Mouse (Mus musculus) forebrain, embryonic 14.5 days (tissue): ENCODE measurements around the gene Nfatc2ip. TPM values are rescaled to one million over a fixed set of nuclear protein-coding genes. Genes with fewer than 3 reads are reported as not detected.
"Not testable (repeated sequence)": the region's sequence is repeated elsewhere in the genome, so short reads cannot be mapped to it uniquely, and the experiment has no call there.

ENCODE experiments used
- ATAC-seq: fragments of 200-750 bp; cut with Nextera tagmentation; 2 replicates; pipeline ENCODE4 v1.8.0; 2017; ENCODE audit warnings: mild to moderate bottlenecking, moderate library complexity
- DNase-seq: peaks from one replicate; pipeline ENCODE4 v3.0.0-alpha.2; 2015; ENCODE audit warnings: low spot score
- H3K27ac ChIP-seq: fragments of 300-500 bp; sonication (generic); 2 replicates; pipeline ENCODE4 v1.5.1; 2014; ENCODE audit warnings: low read depth, mild to moderate bottlenecking, control low read depth, low read length, moderate library complexity
- H3K27me3 ChIP-seq: fragments of 300-500 bp; sonication (generic); replicated peaks from 2 replicates; pipeline ENCODE4 v1.6.1; 2014; ENCODE audit warnings: low read length, control low read depth, mixed read lengths; ENCODE audit not compliant: control insufficient read depth, insufficient read depth
- H3K36me3 ChIP-seq: fragments of 300-500 bp; sonication (generic); 2 replicates; pipeline ENCODE4 v1.6.1; 2014; ENCODE audit warnings: low read length, control low read depth; ENCODE audit not compliant: control insufficient read depth, insufficient read depth
- H3K4me1 ChIP-seq: fragments of 300-500 bp; sonication (generic); 2 replicates; pipeline ENCODE4 v1.6.1; 2014; ENCODE audit warnings: antibody characterized with exemption, low read length, control low read depth; ENCODE audit not compliant: control insufficient read depth, insufficient read depth
- H3K4me2 ChIP-seq: fragments of 300-500 bp; sonication (generic); 2 replicates; pipeline ENCODE4 v1.6.1; 2014; ENCODE audit warnings: mild to moderate bottlenecking, control low read depth, low read length
- H3K4me3 ChIP-seq: fragments of 300-500 bp; sonication (generic); 2 replicates; pipeline ENCODE4 v1.5.1; 2014; ENCODE audit warnings: low read depth, low read length, control low read depth
- H3K9ac ChIP-seq: fragments of 300-500 bp; sonication (generic); 2 replicates; pipeline ENCODE4 v1.6.1; 2014; ENCODE audit warnings: mild to moderate bottlenecking, low read length, control low read depth, moderate library complexity
- H3K9me3 ChIP-seq: fragments of 300-500 bp; sonication (generic); replicated peaks from 2 replicates; pipeline ENCODE4 v1.6.1; 2016; ENCODE audit warnings: low read length, control low read depth, mixed read lengths; ENCODE audit not compliant: control insufficient read depth
- WGBS: fragments of 180-500 bp; shearing (Covaris S2); extraction: QIAGEN DNeasy Blood & Tissue Kit; methylation state at CpG from one replicate; pipeline ENCODE4 v1.1.7; 2014; 5-methylcytosine and 5-hydroxymethylcytosine counted together
- polyA plus RNA-seq: library from polyadenylated mRNA; unstranded; fragments of >200 nt; fragmentation: Nextera tagmentation; extraction: Ambion mirVana; gene quantifications from 2 replicates; pipeline ENCODE4 v1.2.1, GENCODE M21; 2014

Nfatc2ip gene
- polyA plus RNA-seq, 1 experiment from 2014 or later = 3.7 TPM

- Histone ChIP-seq H3K27me3 (no peaks in the 10 kb centered on the region), H3K9me3 (no peaks in the 10 kb centered on the region), H3K27ac (no peak overlapping the region), H3K4me3 (no peak overlapping the region), H3K4me1 (no peaks in the 10 kb centered on the region), H3K36me3 (no peaks in the 10 kb centered on the region), H3K9ac (no peak overlapping the region), H3K4me2 (no peak overlapping the region)
- DNase-seq (no peak), ATAC-seq (no peak)
- 5% methylated on average over 8 of the region's 8 CpGs for WGBS
Observed at GRCm38 (mm10) chr7:126417045-126417444, 20.5 kb upstream of the Nfatc2ip start.

- H3K27me3 ChIP-seq = no peaks in the 10 kb centered on the region
- no peak overlapping the region for H3K4me2 ChIP-seq
- no peaks in the 10 kb centered on the region for H3K9me3 ChIP-seq
- H3K36me3 ChIP-seq = no peaks in the 10 kb centered on the region
- no peaks in the 10 kb centered on the region for H3K4me1 ChIP-seq
- no peak overlapping the region for H3K27ac ChIP-seq
- DNase-seq = no peak
- H3K9ac ChIP-seq = no peak overlapping the region
- no peak overlapping the region for H3K4me3 ChIP-seq
- ATAC-seq = no peak
- WGBS = 41% methylated on average over 2 of the region's 2 CpGs
Observed at GRCm38 (mm10) chr7:126416615-126417014, 20.1 kb upstream of the Nfatc2ip start.

GRCm38 (mm10) chr7:126414725-126415124, 18.2 kb upstream of the Nfatc2ip start, which contains the start of gene Cd19:
Gene Cd19 (minus strand): TSS chr7:126414889.
- ATAC-seq (no peak), DNase-seq (no peak)
- no peak within 1 kb of the TSS for H3K4me2 ChIP-seq
- WGBS = 92% methylated on average over 6 of the region's 6 CpGs
- no peak within 1 kb of the TSS for H3K27ac ChIP-seq
- H3K9ac ChIP-seq = no peak within 1 kb of the TSS
- H3K9me3 ChIP-seq = no peaks in the 10 kb centered on the region
- H3K27me3 ChIP-seq = no peaks in the 10 kb centered on the region
- no peaks in the 10 kb centered on the region for H3K36me3 ChIP-seq
- no peaks in the 10 kb centered on the region for H3K4me1 ChIP-seq
- no peak within 1 kb of the TSS for H3K4me3 ChIP-seq

- no peak for ATAC-seq
Observed at GRCm38 (mm10) chr7:126411061-126411460, 14.5 kb upstream of the Nfatc2ip start.

GRCm38 (mm10) chr7:126408686-126409085, 12.1 kb upstream of the Nfatc2ip start:
- no peaks in the 10 kb centered on the region for H3K27me3 ChIP-seq
- no peak overlapping the region for H3K9ac ChIP-seq
- no peaks in the 10 kb centered on the region for H3K36me3 ChIP-seq
- no peaks in the 10 kb centered on the region for H3K4me1 ChIP-seq
- no peak overlapping the region for H3K27ac ChIP-seq
- H3K4me3 ChIP-seq = no peak overlapping the region
- no peak for DNase-seq
- ATAC-seq = no peak
- H3K4me2 ChIP-seq = no peak overlapping the region
- 86% methylated on average over 2 of the region's 2 CpGs for WGBS
- H3K9me3 ChIP-seq = no peaks in the 10 kb centered on the region

More at GRCm38 (mm10) chr7:126411061-126411460, 14.5 kb upstream of the Nfatc2ip start:
- Histone ChIP-seq H3K4me1 (no peaks in the 10 kb centered on the region), H3K9ac (no peak overlapping the region), H3K27ac (no peak overlapping the region), H3K4me3 (no peak overlapping the region), H3K27me3 (no peaks in the 10 kb centered on the region), H3K4me2 (no peak overlapping the region), H3K9me3 (no peaks in the 10 kb centered on the region), H3K36me3 (no peaks in the 10 kb centered on the region)
- DNase-seq = no peak
- WGBS = 88% methylated on average over 4 of the region's 4 CpGs

- not testable (repeated sequence) for H3K27me3 ChIP-seq, ATAC-seq, H3K4me3 ChIP-seq, H3K4me1 ChIP-seq, H3K27ac ChIP-seq, DNase-seq, H3K9ac ChIP-seq, H3K4me2 ChIP-seq, H3K9me3 ChIP-seq, H3K36me3 ChIP-seq
- 86% methylated on average over 7 of the region's 8 CpGs for WGBS
Observed at GRCm38 (mm10) chr7:126402518-126402917, 6.0 kb upstream of the Nfatc2ip start.

GRCm38 (mm10) chr7:126399548-126399947, 3.0 kb upstream of the Nfatc2ip start:
- Histone ChIP-seq H3K9ac (no peak overlapping the region), H3K9me3 (no peaks in the 10 kb centered on the region), H3K4me2 (no peak overlapping the region), H3K27ac (no peak overlapping the region), H3K4me3 (no peak overlapping the region), H3K4me1 (no peaks in the 10 kb centered on the region), H3K36me3 (no peaks in the 10 kb centered on the region), H3K27me3 (no peaks in the 10 kb centered on the region)
- ATAC-seq (no peak), DNase-seq (peak; percentile 88)
- 8% methylated on average over 5 of the region's 5 CpGs for WGBS

GRCm38 (mm10) chr7:126397822-126398221, 1.3 kb upstream of the Nfatc2ip start:
- Histone ChIP-seq H3K4me2 (no peak overlapping the region), H3K4me1 (no peaks in the 10 kb centered on the region), H3K27me3 (no peaks in the 10 kb centered on the region), H3K36me3 (no peaks in the 10 kb centered on the region), H3K4me3 (no peak overlapping the region), H3K9ac (no peak overlapping the region), H3K9me3 (no peaks in the 10 kb centered on the region), H3K27ac (no peak overlapping the region)
- WGBS = 91% methylated on average over 4 of the region's 4 CpGs
- no peak for DNase-seq
- ATAC-seq = no peak

GRCm38 (mm10) chr7:126397221-126397620, 684 bp upstream of the Nfatc2ip start:
- Histone ChIP-seq H3K9ac (no peak overlapping the region), H3K27ac (no peak overlapping the region), H3K36me3 (no peaks in the 10 kb centered on the region), H3K4me1 (no peaks in the 10 kb centered on the region), H3K4me2 (peak overlapping the region; percentile 27), H3K27me3 (no peaks in the 10 kb centered on the region), H3K4me3 (no peak overlapping the region), H3K9me3 (no peaks in the 10 kb centered on the region)
- ATAC-seq = no peak
- no peak for DNase-seq
- 52% methylated on average over 6 of the region's 6 CpGs for WGBS
